12 mouse cellular contexts compared by ENCODE assay signal in the genomic region with DNA sequence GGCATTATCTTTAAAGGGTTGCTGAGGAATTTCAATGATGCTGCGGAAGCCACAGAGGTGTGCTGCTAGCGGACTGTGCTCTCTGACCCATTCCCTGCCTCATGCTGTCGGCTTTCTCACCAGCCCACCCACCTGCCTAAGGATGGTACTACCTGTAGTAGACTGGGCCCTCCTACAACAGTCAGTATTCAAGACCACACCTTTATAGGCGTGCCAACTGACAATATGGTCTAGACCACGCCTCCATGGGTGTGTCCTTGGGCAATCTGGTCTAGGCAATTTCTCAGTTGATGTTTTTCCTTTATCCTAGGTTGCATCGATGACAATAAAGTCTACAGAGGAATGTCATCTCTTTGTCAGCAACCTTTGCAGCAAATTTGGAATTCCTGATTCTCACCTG.
"Had no signal": no experiment of that assay in that cellular context is flagged by ENCODE, and none has a peak within 500 bp of the region (broad histone marks: within the 10 kb centered on the region; RNA-seq: fewer than 3 reads in every experiment).

No protein-coding gene starts in this region.

- H3K27me3 ChIP-seq: midbrain, embryonic 12.5 days; midbrain, embryonic 15.5 days; neural tube, embryonic 12.5 days had no signal

- DNase-seq: lung, adult 18-20 months; lung, postnatal 10 days; lung, postnatal 4 days; spleen, adult 18-20 months; thymus, adult 18-20 months; thymus, postnatal 14 days; thymus, postnatal 36 days had no signal

- H3K4me3 ChIP-seq: midbrain, embryonic 10.5 days; midbrain, embryonic 12.5 days; midbrain, embryonic 15.5 days; neural tube, embryonic 12.5 days had no signal

- H3K36me3 ChIP-seq: midbrain, embryonic 10.5 days; midbrain, embryonic 12.5 days; midbrain, embryonic 15.5 days; neural tube, embryonic 12.5 days had no signal

- H3K4me2 ChIP-seq: lung, embryonic 14.5 days; midbrain, embryonic 12.5 days; midbrain, embryonic 15.5 days; neural tube, embryonic 12.5 days had no signal

- ATAC-seq: midbrain, embryonic 15.5 days had no signal

- H3K9me3 ChIP-seq: midbrain, embryonic 10.5 days; midbrain, embryonic 12.5 days; midbrain, embryonic 15.5 days; neural tube, embryonic 12.5 days had no signal

- H3K27ac ChIP-seq: midbrain, embryonic 10.5 days; midbrain, embryonic 12.5 days; midbrain, embryonic 15.5 days; neural tube, embryonic 12.5 days had no signal

- H3K9ac ChIP-seq: lung, embryonic 14.5 days; midbrain, embryonic 12.5 days; midbrain, embryonic 15.5 days; neural tube, embryonic 12.5 days had no signal

- H3K4me1 ChIP-seq: midbrain, embryonic 10.5 days had no signal
